Mouse (Mus musculus) adrenal gland, adult (tissue): Measurements from ENCODE around the gene Mark3.

Experiments used
- DNase-seq, 2 experiments: peaks; one replicate each; pipeline ENCODE4 v3.0.0; 2022 to 2023; ENCODE audit warnings: low spot score in 1 of 2; ENCODE audit not compliant: inconsistent age in 2 of 2

Gene Mark3

GRCm38 (mm10) chr12:111672581-111672980 is 98.3 kb downstream of the Mark3 start:
- no peak for DNase-seq

- DNase-seq: no peak
These were observed 100.6 kb downstream of the Mark3 start for GRCm38 (mm10) chr12:111674850-111675486.

- DNase-seq: no peak
These were observed 101.7 kb downstream of the Mark3 start for GRCm38 (mm10) chr12:111675797-111676580.

GRCm38 (mm10) chr12:111677421-111677820 is 103.1 kb downstream of the Mark3 start:
- no peak for DNase-seq

GRCm38 (mm10) chr12:111677882-111678669 is 103.8 kb downstream of the Mark3 start, which contains the start of gene Trmt61a:
Trmt61a (plus strand) TSS chr12:111678105.
- peak; percentile 89 to 95 for DNase-seq

- DNase-seq: no peak
These were observed 104.3 kb downstream of the Mark3 start for GRCm38 (mm10) chr12:111678670-111678933.

- DNase-seq: no peak
These were observed 104.7 kb downstream of the Mark3 start for GRCm38 (mm10) chr12:111678997-111679396.

GRCm38 (mm10) chr12:111680661-111681060 is 106.3 kb downstream of the Mark3 start:
- DNase-seq: no peak

GRCm38 (mm10) chr12:111681305-111681704 is 107.0 kb downstream of the Mark3 start:
- no peak for DNase-seq

- DNase-seq: no peak
These were observed 107.7 kb downstream of the Mark3 start for GRCm38 (mm10) chr12:111682003-111682402.

GRCm38 (mm10) chr12:111682806-111683205 is 108.5 kb downstream of the Mark3 start:
- DNase-seq: no peak

- peak; percentile 70 to 72 for DNase-seq
These were observed 112.1 kb downstream of the Mark3 start for GRCm38 (mm10) chr12:111686390-111686789.

- peak; percentile 84 to 89 for DNase-seq
These were observed 113.2 kb downstream of the Mark3 start for GRCm38 (mm10) chr12:111687350-111688068.

GRCm38 (mm10) chr12:111688069-111688428 is 113.7 kb downstream of the Mark3 start:
- DNase-seq: no peak

GRCm38 (mm10) chr12:111689426-111689825 is 115.1 kb downstream of the Mark3 start:
- DNase-seq: no peak

GRCm38 (mm10) chr12:111691346-111691872 is 117.1 kb downstream of the Mark3 start:
- DNase-seq: peak in 1 of 2 experiments; percentile 47

- no peak for DNase-seq
These were observed 118.6 kb downstream of the Mark3 start for GRCm38 (mm10) chr12:111692899-111693298.

GRCm38 (mm10) chr12:111693341-111694270 is 119.3 kb downstream of the Mark3 start:
- peak in 1 of 2 experiments; percentile 60 for DNase-seq

- DNase-seq: peak; percentile 54 to 76
These were observed 120.0 kb downstream of the Mark3 start for GRCm38 (mm10) chr12:111694271-111694781.
